Comparison of ENCODE assay signal across 1 mouse cellular context in the genomic region with DNA sequence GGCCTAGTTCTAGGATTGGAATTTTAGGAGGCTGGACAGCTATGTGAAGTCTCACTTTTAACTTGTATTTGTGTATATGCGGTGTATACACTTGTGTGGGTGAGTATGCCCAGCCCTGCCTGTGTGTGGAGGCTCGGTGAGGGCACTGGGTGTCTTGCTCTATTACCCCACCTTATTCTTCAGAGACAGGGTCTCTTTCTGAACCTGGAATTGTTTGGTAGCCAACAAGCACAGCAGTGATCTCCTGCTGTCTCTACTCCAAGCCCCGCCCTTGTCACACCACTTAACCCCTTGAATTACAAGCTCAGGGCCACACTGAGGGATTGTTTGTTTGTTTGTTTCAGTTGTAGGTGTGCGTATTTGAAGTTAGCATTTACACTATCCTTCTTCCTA.
TF ChIP-seq lines count a peak whose summit lies in the region.

No protein-coding gene starts in this region.

TF ChIP-seq in MEL, 35 proteins besides CTCF, POLR2A, EP300 and RAD21:
- TF ChIP-seq TCF12 (IDR thresholded peaks at IDR 0.05; ENCODE audit: low read depth, low read length), result no peak
- no peak for TF ChIP-seq POLR2AphosphoS2 (IDR thresholded peaks at IDR 0.05; ENCODE audit: low read length)
- TF ChIP-seq ZKSCAN1 (IDR thresholded peaks at IDR 0.05; ENCODE audit: low read depth, low read length), result no peak
- TF ChIP-seq ZNF384 (IDR thresholded peaks at IDR 0.05; ENCODE audit: low read depth, low read length), result no peak
- no peak for TF ChIP-seq ZC3H11A (IDR thresholded peaks at IDR 0.05; ENCODE audit: low read depth, low read length)
- no peak for TF ChIP-seq RCOR1 (IDR thresholded peaks at IDR 0.05; ENCODE audit: low read depth, low read length)
- no peak for TF ChIP-seq ELF1 (IDR thresholded peaks at IDR 0.05; ENCODE audit: low read depth, low read length)
- TF ChIP-seq MYB (IDR thresholded peaks at IDR 0.05; ENCODE audit: low read depth, low read length), result no peak
- no peak for TF ChIP-seq GATA1 (IDR thresholded peaks at IDR 0.05; ENCODE audit: low read depth, low read length)
- no peak for TF ChIP-seq NELFE (IDR thresholded peaks at IDR 0.05; ENCODE audit: low read depth, low read length)
- no peak for TF ChIP-seq ZMIZ1 (IDR thresholded peaks at IDR 0.05; ENCODE audit: low read depth, low read length)
